Mouse (Mus musculus): ENCODE measurements around the gene Enpep.

Enpep gene

GRCm38 (mm10) chr3:129311951-129312350 lies 20.6 kb downstream of the Enpep start:
- no peak for DNase-seq

GRCm38 (mm10) chr3:129309926-129310325 lies 22.6 kb downstream of the Enpep start:
- no peak for DNase-seq

DNA sequence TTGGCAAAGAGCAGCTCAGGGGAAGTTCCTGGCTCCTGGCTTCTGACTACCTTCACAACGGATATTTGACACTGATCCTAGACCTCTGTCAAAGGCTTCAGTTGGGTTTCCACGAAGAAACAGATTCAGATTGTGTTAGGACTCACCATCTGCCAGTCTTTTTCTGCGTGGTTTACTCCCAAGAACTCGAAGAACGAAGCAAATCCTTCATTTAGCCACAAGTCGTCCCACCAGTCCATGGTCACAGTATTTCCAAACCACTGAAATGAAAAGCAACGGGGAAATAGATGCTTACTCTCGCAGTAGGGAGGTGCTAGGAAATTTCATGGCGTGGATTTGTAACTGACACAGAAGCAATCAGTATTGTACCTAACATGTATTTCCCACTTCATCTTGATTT lies 23.6 kb downstream of the Enpep start:
- no peak for DNase-seq

DNA sequence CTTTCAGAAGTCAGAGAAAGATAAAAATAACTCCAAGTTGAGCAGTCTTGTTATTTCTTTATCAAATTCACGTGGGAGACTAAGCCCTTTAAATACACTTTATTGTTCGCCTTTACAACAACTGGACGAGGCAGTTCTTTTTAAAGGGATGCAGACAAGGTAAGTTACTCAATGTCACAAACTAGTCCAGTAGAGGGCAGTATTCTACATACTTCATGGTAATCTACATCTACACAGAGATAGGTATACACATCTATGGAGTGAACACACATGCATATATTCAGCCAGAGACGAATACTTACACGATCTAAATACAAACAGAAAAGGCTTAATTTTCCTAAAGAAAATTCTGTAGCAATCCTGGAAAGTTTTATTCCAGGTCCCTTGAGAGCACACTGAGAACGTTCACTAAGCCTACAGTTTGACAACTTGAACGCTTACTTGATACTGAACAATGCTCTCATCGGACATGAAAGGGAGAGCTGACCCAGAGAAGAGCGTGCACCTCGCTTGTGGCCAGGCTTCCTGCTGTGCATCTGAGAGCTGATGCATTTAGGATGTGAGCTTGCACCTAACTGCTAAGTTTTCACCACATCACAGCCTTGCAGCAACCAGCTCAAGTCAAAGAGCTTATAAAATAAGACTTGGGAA lies 24.3 kb downstream of the Enpep start:
- DNase-seq: peak; percentile 18

- DNase-seq: peak; percentile 18
Observed at GRCm38 (mm10) chr3:129303941-129304340, 28.6 kb downstream of the Enpep start.

DNA sequence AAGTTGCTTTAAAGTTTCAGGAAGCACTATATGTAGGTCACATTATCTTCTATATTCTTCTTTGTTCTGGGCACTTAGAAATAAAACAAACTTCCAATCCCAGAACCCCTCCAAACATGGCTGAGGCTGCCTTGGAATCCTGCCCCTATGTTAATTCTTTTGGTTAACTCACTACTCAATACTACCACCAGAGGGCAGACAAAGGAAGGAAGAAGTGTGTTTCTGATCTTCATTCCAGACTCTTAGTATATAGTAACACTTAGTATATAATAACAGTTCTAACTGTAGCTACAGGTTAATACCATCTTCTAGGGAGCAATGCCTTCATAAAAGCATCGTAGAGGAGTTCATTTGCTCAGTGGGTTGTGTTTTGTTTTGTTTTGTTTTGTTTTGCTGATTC lies 32.6 kb downstream of the Enpep start:
- DNase-seq: no peak

GRCm38 (mm10) chr3:129298606-129299005 lies 33.9 kb downstream of the Enpep start:
- no peak for DNase-seq

GRCm38 (mm10) chr3:129296994-129297393 lies 35.5 kb downstream of the Enpep start:
- DNase-seq: no peak

DNA sequence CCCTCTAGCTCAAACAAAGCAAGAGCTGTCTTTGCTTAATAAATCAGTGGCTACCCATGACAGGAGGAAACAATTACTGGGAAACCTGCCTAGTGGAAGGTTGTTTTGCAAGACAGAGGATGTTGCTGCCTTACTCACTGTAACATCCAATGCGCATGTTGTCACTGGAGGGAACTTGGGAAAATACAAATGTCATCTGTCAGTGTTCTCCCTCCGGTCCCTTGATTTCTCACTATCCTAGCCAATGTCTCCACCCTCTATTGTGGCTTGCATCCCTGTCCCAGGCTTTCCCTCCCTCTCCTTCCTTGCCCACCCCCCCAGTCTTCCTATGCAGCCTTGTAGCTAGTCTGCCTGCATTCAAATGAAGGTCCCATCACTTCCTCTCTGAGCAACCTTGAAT lies 36.6 kb downstream of the Enpep start:
- no peak for DNase-seq

DNA sequence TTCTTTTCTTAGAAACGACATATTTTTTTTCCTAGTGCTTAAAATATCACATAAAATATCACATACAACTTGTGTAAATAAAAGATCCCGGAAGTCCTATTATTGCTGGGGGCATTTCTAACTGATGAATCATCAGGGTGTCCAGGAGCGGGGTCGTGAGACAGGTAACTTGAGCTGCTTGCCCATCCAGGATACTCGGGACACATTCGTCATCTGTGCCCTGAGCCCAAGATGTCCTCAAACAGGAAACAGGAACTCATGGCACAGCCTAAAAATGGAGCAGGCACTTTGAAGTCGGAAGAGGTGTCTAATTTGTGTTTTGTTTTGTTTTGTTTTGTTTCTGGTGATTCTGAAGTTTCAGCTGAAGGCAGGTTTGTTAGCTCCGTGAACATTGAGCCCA lies 43.0 kb downstream of the Enpep start:
- DNase-seq: no peak

DNA sequence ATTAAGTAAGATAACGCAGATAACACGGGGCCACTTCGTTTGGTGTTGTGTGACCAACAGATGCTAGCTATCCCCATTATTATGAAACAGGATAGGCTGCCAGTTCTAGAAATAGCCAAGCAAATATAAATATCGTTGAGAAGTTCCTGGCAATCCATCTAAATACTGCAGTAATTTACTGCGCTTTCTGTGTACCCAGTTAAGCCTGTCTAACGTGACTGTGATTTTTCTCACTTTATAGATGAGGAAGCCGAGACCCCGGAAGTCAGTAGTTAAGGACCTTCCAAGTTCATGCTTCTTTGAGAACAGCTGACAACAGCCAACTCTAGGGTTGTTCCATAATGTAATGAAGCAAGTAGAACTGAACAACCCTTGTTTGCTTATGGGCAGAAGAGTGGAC lies 45.4 kb downstream of the Enpep start:
- no peak for DNase-seq

- DNase-seq: no peak
Observed at GRCm38 (mm10) chr3:129286426-129286825, 46.1 kb downstream of the Enpep start.

- DNase-seq: no peak
Observed at GRCm38 (mm10) chr3:129284326-129284725, 48.2 kb downstream of the Enpep start.

DNA sequence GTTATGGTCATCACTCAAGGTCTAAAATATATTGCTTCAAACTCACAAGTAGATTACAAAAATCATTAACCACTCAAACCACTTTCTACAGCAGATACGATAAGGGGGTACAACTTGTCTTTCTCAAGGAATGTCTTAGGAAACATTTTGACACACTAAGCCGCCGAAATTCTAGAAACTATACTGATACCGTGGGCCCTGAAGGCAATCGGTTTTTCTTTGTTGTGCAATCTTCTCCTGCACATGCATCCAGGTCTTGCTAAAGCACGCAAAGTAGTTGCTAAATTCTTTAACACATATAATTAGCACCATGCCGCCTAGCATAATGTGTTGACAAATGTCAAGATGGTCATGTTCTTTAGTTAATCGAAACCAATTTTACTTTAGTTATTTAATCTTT lies 53.1 kb downstream of the Enpep start:
- no peak for DNase-seq

DNA sequence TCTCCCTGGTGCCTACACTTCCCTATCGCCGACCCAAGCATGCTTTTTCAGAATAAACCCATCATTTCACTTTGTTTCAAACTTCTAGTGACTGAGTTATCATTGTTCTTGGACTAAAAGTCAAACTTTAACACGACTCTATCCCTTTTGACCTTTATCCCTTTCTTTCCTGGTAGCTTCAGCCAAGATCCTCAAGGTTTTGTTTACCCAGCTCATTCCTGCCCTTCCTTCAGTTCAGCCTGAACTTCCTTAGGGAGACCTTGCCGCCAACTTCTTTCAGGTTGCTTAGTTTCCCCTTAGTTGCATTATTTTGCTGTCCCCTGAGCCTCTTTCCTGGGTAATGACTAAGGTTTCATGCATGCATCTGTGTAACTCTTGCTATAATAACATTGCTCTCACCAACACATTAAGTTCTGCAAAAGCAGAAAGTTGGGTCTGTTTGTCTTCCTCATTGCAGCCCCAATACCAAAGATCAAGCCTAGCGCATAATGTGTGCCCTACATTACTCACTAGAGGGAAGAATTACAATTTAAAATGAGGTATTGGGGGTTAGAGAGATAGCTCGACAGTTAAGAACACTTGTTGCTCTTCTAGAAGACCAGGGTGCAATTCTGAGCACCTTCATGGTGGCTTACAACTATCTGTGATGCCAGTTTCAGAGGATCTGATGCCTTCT lies 59.2 kb downstream of the Enpep start:
- DNase-seq: no peak

DNA sequence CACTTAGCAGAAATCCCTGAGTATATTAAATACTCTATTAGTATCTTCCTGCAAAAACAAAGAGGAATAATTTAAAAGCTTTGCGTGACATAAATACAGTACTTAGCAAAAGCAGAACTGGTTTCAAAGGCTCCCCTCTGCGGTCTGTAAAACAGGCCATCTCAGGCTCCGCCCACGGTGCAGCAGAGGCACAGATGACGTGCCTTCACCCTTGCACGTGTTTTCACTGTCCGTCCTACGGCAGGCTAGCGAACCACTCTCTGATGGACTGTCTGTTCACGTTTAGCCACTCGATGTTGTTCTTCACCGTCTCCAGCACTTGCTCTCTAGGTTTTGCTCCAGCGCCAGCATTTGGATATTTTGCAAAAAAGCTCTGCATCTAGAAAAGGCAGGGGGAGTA lies 62.5 kb downstream of the Enpep start:
- DNase-seq: peak; percentile 3

DNA sequence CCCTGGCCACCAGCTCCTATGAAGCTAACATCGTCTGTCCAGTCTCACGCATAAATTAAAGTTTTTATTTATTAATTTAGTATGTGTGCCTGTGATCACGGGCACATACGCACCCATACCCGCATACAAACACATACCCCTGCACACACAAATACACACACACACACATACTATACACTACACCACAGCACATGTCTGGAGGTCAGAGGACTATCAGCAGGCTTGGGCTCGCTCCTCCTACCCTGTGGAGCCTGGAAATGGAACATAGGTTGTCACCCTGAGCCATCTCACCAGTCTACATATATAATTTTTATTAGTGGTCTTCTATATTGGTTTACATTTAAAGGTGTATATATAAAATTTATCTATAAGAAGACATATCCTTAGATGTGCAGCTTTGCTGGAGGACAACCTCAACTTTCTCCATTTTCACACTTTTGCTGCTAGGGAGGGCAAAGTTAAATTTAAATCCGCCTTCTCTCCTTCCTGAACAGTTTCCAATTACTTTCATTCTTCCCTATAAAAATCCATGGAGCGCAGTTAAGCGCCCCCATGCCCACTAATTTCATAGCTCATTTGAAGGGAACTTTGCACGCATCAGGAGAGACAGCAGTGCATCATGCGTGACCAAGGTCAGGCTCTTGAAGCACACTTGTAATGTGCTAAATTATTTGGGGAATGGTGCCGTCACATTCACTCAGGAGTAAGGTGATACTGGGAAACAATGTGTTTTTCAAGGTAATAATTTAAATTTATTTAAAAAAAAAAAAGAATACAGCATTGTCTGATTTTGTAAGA lies 63.4 kb downstream of the Enpep start:
- DNase-seq: no peak

DNA sequence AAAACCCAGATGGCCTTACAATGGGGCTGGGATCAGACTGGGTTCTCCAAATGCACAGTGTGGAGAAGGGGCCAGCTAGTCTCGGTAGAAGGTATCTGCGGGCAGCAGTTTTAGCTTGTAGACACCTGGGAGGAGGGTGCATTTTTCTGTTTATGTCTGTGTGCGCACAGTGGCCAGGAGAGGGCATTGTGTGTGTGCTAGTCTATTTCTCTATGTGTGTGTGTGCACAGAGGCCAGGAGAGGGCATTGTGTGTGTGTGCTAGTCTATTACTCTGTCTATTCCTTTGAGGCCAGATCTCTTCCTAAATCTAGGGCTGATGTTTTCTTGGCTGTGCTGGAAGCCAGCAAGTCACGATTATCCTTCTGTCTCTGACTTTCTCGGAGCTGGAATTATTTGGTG lies 74.0 kb downstream of the Enpep start:
- DNase-seq: no peak

DNA sequence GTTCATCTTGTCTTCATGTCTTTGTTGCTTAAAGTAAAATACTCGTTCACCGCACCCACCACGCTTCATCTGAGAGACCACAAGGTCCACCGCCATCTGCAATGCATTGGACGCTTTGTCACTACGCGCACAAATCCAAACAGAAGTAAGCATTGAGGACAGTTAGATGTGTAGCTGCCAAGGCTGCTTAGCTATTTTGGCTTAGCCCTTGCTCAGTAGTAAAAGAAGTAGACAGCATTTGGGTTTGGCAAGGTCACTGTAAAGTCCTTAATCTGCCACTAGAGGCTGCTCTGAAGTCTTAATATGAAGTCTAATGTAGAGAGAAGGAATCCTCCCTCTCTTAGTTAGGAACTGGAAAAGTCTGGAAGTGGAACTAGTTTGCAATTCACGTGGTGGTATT lies 75.8 kb downstream of the Enpep start:
- DNase-seq: no peak

DNA sequence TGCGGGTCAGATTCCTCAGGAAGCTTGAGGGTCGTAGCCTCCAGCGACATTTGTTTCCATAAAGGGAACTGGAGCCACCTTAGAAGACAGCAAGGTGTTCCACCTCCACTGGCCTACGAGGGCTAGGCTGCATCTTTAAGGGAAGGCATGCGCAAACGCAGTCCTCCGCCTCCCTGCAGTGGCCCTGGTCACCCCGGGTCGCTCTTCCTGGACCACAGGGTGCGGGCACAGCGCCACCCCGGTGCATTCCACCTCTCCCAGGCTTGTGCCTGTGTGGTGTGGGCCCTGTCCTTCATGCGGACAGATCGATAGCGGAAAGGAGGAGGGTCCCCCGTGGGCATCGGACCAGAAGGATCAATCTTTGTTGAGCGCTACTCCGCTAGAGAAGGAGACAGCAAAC lies 76.2 kb downstream of the Enpep start:
- no peak for DNase-seq

DNA sequence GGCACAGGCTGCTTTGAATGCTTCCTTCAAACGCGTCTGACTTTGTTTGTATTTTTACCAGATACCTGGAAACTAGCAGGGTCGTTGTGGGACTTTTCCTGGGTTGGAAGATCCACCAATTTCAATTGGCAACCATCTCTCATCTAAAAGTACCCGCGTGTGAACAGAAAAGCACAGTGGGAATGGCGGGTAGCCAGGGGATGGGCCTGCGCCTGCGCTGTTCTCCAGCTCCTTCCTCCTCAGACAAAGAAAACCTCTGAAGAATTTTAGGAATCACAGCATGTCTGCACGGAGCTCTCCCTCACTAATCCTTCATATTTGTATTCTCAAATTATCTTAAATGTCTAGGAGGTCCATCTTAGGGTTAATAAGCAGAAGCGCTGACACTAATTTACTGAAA lies 78.3 kb downstream of the Enpep start:
- DNase-seq: no peak

- DNase-seq: no peak
Observed at GRCm38 (mm10) chr3:129250997-129251396, 81.5 kb downstream of the Enpep start.

- no peak for DNase-seq
Observed at GRCm38 (mm10) chr3:129238664-129239258, 93.8 kb downstream of the Enpep start.

DNA sequence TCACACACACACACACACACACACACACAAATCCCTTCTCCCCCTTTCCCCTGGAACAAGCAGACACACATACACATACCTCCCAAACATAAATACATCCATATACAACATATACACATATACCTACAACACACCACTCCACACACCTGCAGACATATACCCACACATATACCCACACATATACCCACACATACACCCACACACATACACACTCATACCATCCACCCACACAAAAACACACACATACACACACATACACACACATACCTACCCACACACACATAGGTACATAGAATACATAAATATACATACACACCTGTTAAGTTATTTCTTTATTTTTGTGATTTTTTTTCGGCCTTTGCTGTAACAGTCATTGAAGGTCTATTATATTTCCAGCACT lies 94.5 kb downstream of the Enpep start:
- DNase-seq: no peak

All from thymus, postnatal 25 days (tissue).